Mouse (Mus musculus) midbrain, embryonic 11.5 days (tissue): ENCODE measurements at regions not wholly inside any gene's neighbourhood (a gene's known extent, or its start where the extent isn't known, plus 50 kb on each side); places are given as distances from the start of the nearest gene placed in this dataset.
"Not testable (repeated sequence)": the region's sequence is repeated elsewhere in the genome, so short reads cannot be mapped to it uniquely, and the experiment has no call there.

Experiments used
- ATAC-seq: fragments of 200-750 bp; cut with Nextera tagmentation; 2 replicates; pipeline ENCODE4 v1.8.0; 2017; ENCODE audit warnings: moderate TSS enrichment, moderate library complexity; ENCODE audit not compliant: low FRiP score
- DNase-seq: peaks from one replicate; pipeline ENCODE4 v3.0.0; 2015; ENCODE audit warnings: low spot score; ENCODE audit errors: missing footprints
- H3K27ac ChIP-seq: fragments of 300-500 bp; sonication (generic); 2 replicates; pipeline ENCODE4 v1.5.1; 2014; ENCODE audit warnings: low read depth, low read length
- H3K27me3 ChIP-seq: fragments of 300-500 bp; sonication (generic); 2 replicates; pipeline ENCODE4 v1.6.1; 2014; ENCODE audit warnings: mild to moderate bottlenecking, low read length, moderate library complexity, mixed read lengths; ENCODE audit not compliant: control insufficient read depth, insufficient read depth
- H3K36me3 ChIP-seq: fragments of 300-500 bp; sonication (generic); 2 replicates; pipeline ENCODE4 v1.6.1; 2014; ENCODE audit warnings: mild to moderate bottlenecking, low read length, moderate library complexity, mixed read lengths; ENCODE audit not compliant: control insufficient read depth, insufficient read depth
- H3K4me1 ChIP-seq: fragments of 300-500 bp; sonication (generic); 2 replicates; pipeline ENCODE4 v1.6.1; 2014; ENCODE audit warnings: low read length; ENCODE audit not compliant: control insufficient read depth, insufficient read depth
- H3K4me2 ChIP-seq: fragments of 300-500 bp; sonication (generic); 2 replicates; pipeline ENCODE4 v1.6.1; 2014; ENCODE audit warnings: mild to moderate bottlenecking, moderate library complexity
- H3K4me3 ChIP-seq: fragments of 300-500 bp; sonication (generic); 2 replicates; pipeline ENCODE4 v1.5.1; 2014; ENCODE audit warnings: low read depth, low read length
- H3K9ac ChIP-seq: fragments of 300-500 bp; sonication (generic); 2 replicates; pipeline ENCODE4 v1.6.1; 2014; ENCODE audit warnings: low read length
- H3K9me3 ChIP-seq: fragments of 300-500 bp; sonication (generic); 2 replicates; pipeline ENCODE4 v1.6.1; 2016; ENCODE audit warnings: low read length; ENCODE audit not compliant: control insufficient read depth
- WGBS: fragments of 180-500 bp; shearing (Covaris S2); extraction: QIAGEN DNeasy Blood & Tissue Kit; methylation state at CpG from one replicate; pipeline ENCODE4 v1.1.7; 2014; 5-methylcytosine and 5-hydroxymethylcytosine counted together

DNA sequence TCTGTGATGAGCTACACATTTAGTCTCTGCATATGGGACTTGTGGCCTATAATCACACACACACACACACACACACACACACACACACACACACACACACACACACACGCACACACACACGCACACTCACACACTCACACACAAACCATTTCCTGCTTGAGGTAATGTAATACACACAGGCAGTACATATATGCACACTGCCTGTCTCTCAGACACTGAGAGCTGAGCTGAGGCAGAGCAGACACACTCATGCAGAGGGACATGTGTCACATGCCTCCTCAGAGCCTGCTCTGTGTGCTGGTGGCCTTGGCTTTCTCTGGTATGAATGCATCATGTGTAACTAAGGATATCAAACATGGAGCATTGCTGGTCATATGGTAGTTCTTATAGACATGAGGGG, 772.1 kb upstream of the Olfr1507 start:
- H3K4me3 ChIP-seq, ATAC-seq, H3K27me3 ChIP-seq, H3K36me3 ChIP-seq, H3K9me3 ChIP-seq, H3K9ac ChIP-seq, H3K4me2 ChIP-seq, H3K4me1 ChIP-seq, H3K27ac ChIP-seq, DNase-seq: not testable (repeated sequence)
- WGBS: no CpG with 5 or more reads among the region's 2 CpGs

GRCm38 (mm10) chr14:53255962-53256361, 760.4 kb upstream of the Olfr1507 start:
- WGBS: no CpG with 5 or more reads among the region's 3 CpGs
- not testable (repeated sequence) for DNase-seq, H3K27me3 ChIP-seq, H3K4me3 ChIP-seq, H3K9ac ChIP-seq, H3K27ac ChIP-seq, ATAC-seq, H3K9me3 ChIP-seq, H3K4me2 ChIP-seq, H3K4me1 ChIP-seq, H3K36me3 ChIP-seq

GRCm38 (mm10) chr14:53253470-53253869, 757.9 kb upstream of the Olfr1507 start:
- H3K4me1 ChIP-seq, H3K27ac ChIP-seq, H3K27me3 ChIP-seq, H3K4me3 ChIP-seq, H3K9ac ChIP-seq, H3K9me3 ChIP-seq, ATAC-seq, H3K36me3 ChIP-seq, DNase-seq, H3K4me2 ChIP-seq: not testable (repeated sequence)

- DNase-seq, H3K27ac ChIP-seq, H3K36me3 ChIP-seq, H3K9me3 ChIP-seq, H3K4me3 ChIP-seq, H3K4me2 ChIP-seq, ATAC-seq, H3K4me1 ChIP-seq, H3K27me3 ChIP-seq, H3K9ac ChIP-seq: not testable (repeated sequence)
- no CpG with 5 or more reads among the region's 6 CpGs for WGBS
Measured at GRCm38 (mm10) chr14:53231142-53231541, 735.6 kb upstream of the Olfr1507 start.

- ATAC-seq, H3K27me3 ChIP-seq, H3K27ac ChIP-seq, H3K9ac ChIP-seq, H3K36me3 ChIP-seq, H3K4me3 ChIP-seq, H3K9me3 ChIP-seq, H3K4me2 ChIP-seq, H3K4me1 ChIP-seq, DNase-seq: not testable (repeated sequence)
- WGBS: no CpG with 5 or more reads among the region's 1 CpGs
Measured at GRCm38 (mm10) chr14:53224789-53225188, 729.2 kb upstream of the Olfr1507 start.

GRCm38 (mm10) chr14:53210554-53210953, 715.0 kb upstream of the Olfr1507 start:
- not testable (repeated sequence) for DNase-seq, ATAC-seq, H3K9me3 ChIP-seq, H3K4me2 ChIP-seq, H3K4me3 ChIP-seq, H3K27me3 ChIP-seq, H3K4me1 ChIP-seq, H3K27ac ChIP-seq, H3K9ac ChIP-seq, H3K36me3 ChIP-seq
- WGBS: no CpG with 5 or more reads among the region's 3 CpGs

GRCm38 (mm10) chr14:53209258-53209657, 713.7 kb upstream of the Olfr1507 start:
- H3K4me2 ChIP-seq, DNase-seq, ATAC-seq, H3K36me3 ChIP-seq, H3K4me3 ChIP-seq, H3K9ac ChIP-seq, H3K9me3 ChIP-seq, H3K4me1 ChIP-seq, H3K27ac ChIP-seq, H3K27me3 ChIP-seq: not testable (repeated sequence)

- not testable (repeated sequence) for H3K4me1 ChIP-seq, ATAC-seq, H3K4me2 ChIP-seq, H3K4me3 ChIP-seq, DNase-seq, H3K36me3 ChIP-seq, H3K27ac ChIP-seq, H3K9ac ChIP-seq, H3K9me3 ChIP-seq, H3K27me3 ChIP-seq
- no CpG with 5 or more reads among the region's 3 CpGs for WGBS
Measured at GRCm38 (mm10) chr14:53190931-53191330, 695.4 kb upstream of the Olfr1507 start.

GRCm38 (mm10) chr14:53174099-53174498, 678.5 kb upstream of the Olfr1507 start:
- not testable (repeated sequence) for H3K4me3 ChIP-seq, H3K4me1 ChIP-seq, H3K36me3 ChIP-seq, H3K9me3 ChIP-seq, ATAC-seq, DNase-seq, H3K9ac ChIP-seq, H3K27me3 ChIP-seq, H3K4me2 ChIP-seq, H3K27ac ChIP-seq

GRCm38 (mm10) chr14:53166327-53166726, 670.8 kb upstream of the Olfr1507 start:
- no CpG with 5 or more reads among the region's 2 CpGs for WGBS
- H3K27ac ChIP-seq, H3K4me2 ChIP-seq, H3K4me3 ChIP-seq, H3K9me3 ChIP-seq, H3K27me3 ChIP-seq, ATAC-seq, H3K36me3 ChIP-seq, H3K4me1 ChIP-seq, H3K9ac ChIP-seq, DNase-seq: not testable (repeated sequence)
